Mouse (Mus musculus) adrenal gland, postnatal 36 days (tissue): Measurements from ENCODE around the gene Oas1h. TPM values are rescaled to one million over a fixed set of nuclear protein-coding genes. Genes with fewer than 3 reads are reported as not detected.

Source experiments
- microRNA-seq: library from miRNA; unstranded; fragments of <30 nt; microRNA quantifications from one replicate; pipeline ENCODE4 v1.2.0, GENCODE M21; 2021
- total RNA-seq, 2 experiments: library from RNA; stranded (reverse); gene quantifications; 2 replicates each; pipeline ENCODE4 v1.2.3; 2021

Gene Oas1h
- total RNA-seq, 2 experiments from 2014 or later, result not detected

Small RNA genes within 50 kb of the gene (microRNA-seq; reads per million reads assigned to microRNA genes)
- not detected for gene Gm22907

Other genes starting within 250 kb of the Oas1h start
- 10 to 100 TPM; 15.6 to 15.9 TPM for gene Rita1, start 248.8 kb upstream of the Oas1h start, total RNA-seq
- gene Ddx54, start 248.7 kb upstream of the Oas1h start, total RNA-seq, result 10 to 100 TPM; 50.4 to 51.1 TPM
- 1 to 10 TPM in 1 of 2 experiments, not detected in 1; 2.0 TPM for gene Cfap73, start 227.2 kb upstream of the Oas1h start, total RNA-seq
- gene Rasal1, start 212.6 kb upstream of the Oas1h start, total RNA-seq, result 10 to 100 TPM; 10.9 to 14.0 TPM
- gene Dtx1, start 149.5 kb upstream of the Oas1h start, total RNA-seq, result 10 to 100 TPM in 1 of 2 experiments, 1 to 10 TPM in 1; 7.6 to 12.0 TPM
- gene Oas2, start 111.6 kb upstream of the Oas1h start, total RNA-seq, result 1 to 10 TPM in 1 of 2 experiments, under 1 TPM in 1; 0.49 to 1.8 TPM
- under 1 TPM; 0.36 to 0.60 TPM for gene Oas3, start 83.8 kb upstream of the Oas1h start, total RNA-seq
- not detected for gene Oas1e, start 65.9 kb upstream of the Oas1h start, total RNA-seq
- 1 to 10 TPM in 1 of 2 experiments, under 1 TPM in 1; 0.40 to 1.7 TPM for gene Oas1c, start 48.9 kb upstream of the Oas1h start, total RNA-seq
- gene Oas1f, start 14.1 kb upstream of the Oas1h start, total RNA-seq, result not detected
- 1 to 10 TPM in 1 of 2 experiments, under 1 TPM in 1; 0.72 to 1.4 TPM for gene Oas1g, start 26.2 kb downstream of the Oas1h start, total RNA-seq
- gene Oas1a, start 46.1 kb downstream of the Oas1h start, total RNA-seq, result 1 to 10 TPM; 3.2 to 3.7 TPM
- gene Oas1d, start 53.1 kb downstream of the Oas1h start, total RNA-seq, result not detected
- 1 to 10 TPM; 2.3 to 3.2 TPM for gene Rph3a, start 148.7 kb downstream of the Oas1h start, total RNA-seq